Mouse (Mus musculus): ENCODE measurements around the gene Rab4b.
A peak's percentile ranks its signal among the peaks of the same experiment; 100 is the strongest.

The Rab4b gene

GRCm38 (mm10) chr7:27178324-27179216, at the start of gene Rab4b:
Gene Rab4b, minus strand, starts transcription at chr7:27178896.
- DNase-seq (ENCODE audit: extremely low spot score): peak; percentile 100

GRCm38 (mm10) chr7:27228281-27228821, 49.7 kb upstream of the Rab4b start, which contains the start of gene Itpkc:
Gene Itpkc, minus strand, starts transcription at chr7:27228661.
- DNase-seq (ENCODE audit: extremely low spot score): peak; percentile 95

GRCm38 (mm10) chr7:27227676-27228075, 49.0 kb upstream of the Rab4b start:
- DNase-seq (ENCODE audit: extremely low spot score): no peak

- DNase-seq (ENCODE audit: extremely low spot score): no peak
Observed at GRCm38 (mm10) chr7:27227276-27227675, 48.6 kb upstream of the Rab4b start.

GRCm38 (mm10) chr7:27224877-27225575, 46.3 kb upstream of the Rab4b start:
- no peak for DNase-seq (ENCODE audit: extremely low spot score)

- no peak for DNase-seq (ENCODE audit: extremely low spot score)
Observed at GRCm38 (mm10) chr7:27222538-27222937, 43.8 kb upstream of the Rab4b start.

GRCm38 (mm10) chr7:27221939-27222338, 43.2 kb upstream of the Rab4b start:
- no peak for DNase-seq (ENCODE audit: extremely low spot score)

- no peak for DNase-seq (ENCODE audit: extremely low spot score)
Observed at GRCm38 (mm10) chr7:27219937-27220336, 41.2 kb upstream of the Rab4b start.

GRCm38 (mm10) chr7:27218586-27218985, 39.9 kb upstream of the Rab4b start:
- no peak for DNase-seq (ENCODE audit: extremely low spot score)

- DNase-seq (ENCODE audit: extremely low spot score): no peak
Observed at GRCm38 (mm10) chr7:27212626-27213025, 33.9 kb upstream of the Rab4b start.

- no peak for DNase-seq (ENCODE audit: extremely low spot score)
Observed at GRCm38 (mm10) chr7:27203730-27204449, 25.2 kb upstream of the Rab4b start.

GRCm38 (mm10) chr7:27198779-27199178, 20.1 kb upstream of the Rab4b start:
- DNase-seq (ENCODE audit: extremely low spot score): no peak

- no peak for DNase-seq (ENCODE audit: extremely low spot score)
Observed at GRCm38 (mm10) chr7:27198355-27198754, 19.7 kb upstream of the Rab4b start.

- DNase-seq (ENCODE audit: extremely low spot score): no peak
Observed at GRCm38 (mm10) chr7:27197634-27198033, 18.9 kb upstream of the Rab4b start.

GRCm38 (mm10) chr7:27197136-27197535, 18.4 kb upstream of the Rab4b start:
- no peak for DNase-seq (ENCODE audit: extremely low spot score)

- peak; percentile 92 for DNase-seq (ENCODE audit: extremely low spot score)
Observed at GRCm38 (mm10) chr7:27195681-27196611, 17.2 kb upstream of the Rab4b start, which contains the start of the genes BC024978 and Snrpa. Gene BC024978, plus strand, starts transcription at chr7:27195781. Gene Snrpa, minus strand, starts transcription at chr7:27196271.

- no peak for DNase-seq (ENCODE audit: extremely low spot score)
Observed at GRCm38 (mm10) chr7:27193731-27194130, 15.0 kb upstream of the Rab4b start.

- no peak for DNase-seq (ENCODE audit: extremely low spot score)
Observed at GRCm38 (mm10) chr7:27192434-27192833, 13.7 kb upstream of the Rab4b start.

GRCm38 (mm10) chr7:27189271-27189931, 10.7 kb upstream of the Rab4b start:
- no peak for DNase-seq (ENCODE audit: extremely low spot score)

- DNase-seq (ENCODE audit: extremely low spot score): no peak
Observed at GRCm38 (mm10) chr7:27185986-27186385, 7.3 kb upstream of the Rab4b start.
